Mouse (Mus musculus) intestine, embryonic 16.5 days (tissue): ENCODE measurements at regions not wholly inside any gene's neighbourhood (a gene's known extent, or its start where the extent isn't known, plus 50 kb on each side); places are given as distances from the start of the nearest gene placed in this dataset.

Experiments
- ATAC-seq: fragments of 200-750 bp; cut with Nextera tagmentation; 2 replicates; pipeline ENCODE4 v1.8.0; 2017; ENCODE audit warnings: moderate TSS enrichment, moderate library complexity
- H3K27ac ChIP-seq: fragments of 300-500 bp; sonication (generic); 2 replicates; pipeline ENCODE4 v1.5.1; 2014; ENCODE audit warnings: mild to moderate bottlenecking, low read length
- H3K27me3 ChIP-seq: fragments of 300-500 bp; sonication (generic); replicated peaks from 2 replicates; pipeline ENCODE4 v1.6.1; 2014; ENCODE audit warnings: low read length, control low read depth, mixed read lengths; ENCODE audit not compliant: control insufficient read depth, insufficient read depth
- H3K36me3 ChIP-seq: fragments of 300-500 bp; sonication (generic); 2 replicates; pipeline ENCODE4 v1.6.1; 2014; ENCODE audit warnings: low read length, control low read depth; ENCODE audit not compliant: control insufficient read depth, insufficient read depth
- H3K4me1 ChIP-seq: fragments of 300-500 bp; sonication (generic); 2 replicates; pipeline ENCODE4 v1.6.1; 2014; ENCODE audit warnings: low read length, control low read depth, mixed read lengths; ENCODE audit not compliant: control insufficient read depth, insufficient read depth
- H3K4me2 ChIP-seq: fragments of 300-500 bp; sonication (generic); 2 replicates; pipeline ENCODE4 v1.6.1; 2014; ENCODE audit warnings: low read depth, low read length, control low read depth
- H3K4me3 ChIP-seq: fragments of 300-500 bp; sonication (generic); 2 replicates; pipeline ENCODE4 v1.5.1; 2014; ENCODE audit warnings: mild to moderate bottlenecking, low read length
- H3K9ac ChIP-seq: fragments of 300-500 bp; sonication (generic); 2 replicates; pipeline ENCODE4 v1.6.1; 2014; ENCODE audit warnings: low read depth, low read length
- H3K9me3 ChIP-seq: fragments of 300-500 bp; sonication (generic); 2 replicates; pipeline ENCODE4 v1.6.1; 2016; ENCODE audit warnings: low read length, control low read depth; ENCODE audit not compliant: control insufficient read depth
- WGBS: fragments of 180-500 bp; shearing (Covaris S2); extraction: QIAGEN DNeasy Blood & Tissue Kit; methylation state at CpG from one replicate; pipeline ENCODE4 v1.1.7; 2014; 5-methylcytosine and 5-hydroxymethylcytosine counted together

DNA sequence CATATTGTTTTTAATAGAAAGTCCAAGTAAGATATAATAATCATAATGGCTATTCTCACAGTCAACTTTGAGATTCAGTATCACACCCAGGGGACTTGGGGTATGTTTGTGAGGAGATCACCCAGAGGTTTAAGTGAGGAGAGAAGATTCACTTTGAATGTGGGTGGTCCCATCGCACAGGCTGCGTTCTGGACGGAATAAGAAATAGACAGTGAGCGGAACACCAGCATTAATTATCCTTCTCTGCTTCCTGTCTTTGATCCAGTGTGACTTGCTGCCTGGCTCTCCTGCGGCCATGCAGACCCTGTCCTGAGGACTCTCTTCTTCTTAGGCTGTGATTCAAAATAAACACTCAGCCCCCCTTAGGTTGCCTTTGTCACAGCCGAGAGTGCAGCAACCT lies 60.6 kb upstream of the Kras start:
- H3K4me2 ChIP-seq = no peak overlapping the region
- no peak for ATAC-seq
- no peaks in the 10 kb centered on the region for H3K36me3 ChIP-seq
- no peak overlapping the region for H3K9ac ChIP-seq
- no peak overlapping the region for H3K27ac ChIP-seq
- H3K9me3 ChIP-seq = no peaks in the 10 kb centered on the region
- H3K4me1 ChIP-seq = peaks cover 3% of the 10 kb centered on the region; the same call in 1 of the 2 replicates
- WGBS = 42% methylated on average over 6 of the region's 6 CpGs
- no peaks in the 10 kb centered on the region for H3K27me3 ChIP-seq
- H3K4me3 ChIP-seq = no peak overlapping the region

DNA sequence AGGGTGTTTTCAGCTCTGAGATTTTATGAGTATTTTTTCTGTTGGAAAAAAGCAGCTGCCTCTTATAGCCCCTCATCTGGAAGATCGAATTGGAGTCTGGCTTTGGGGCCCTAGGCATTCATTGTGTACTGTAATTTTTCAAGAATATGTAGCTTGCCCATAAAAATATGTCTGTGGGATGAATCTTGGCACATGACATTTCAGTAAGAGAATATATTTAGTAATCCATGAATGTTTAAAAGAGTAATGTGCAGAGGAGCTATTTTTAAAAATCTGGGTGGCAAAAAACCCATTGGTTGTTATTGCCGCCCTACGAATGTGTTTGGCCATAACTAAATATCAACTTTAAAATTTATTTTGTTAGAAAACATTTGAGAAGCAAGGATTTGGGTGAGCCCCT lies 59.0 kb upstream of the Kras start:
- H3K27me3 ChIP-seq = no peaks in the 10 kb centered on the region
- no peak overlapping the region for H3K4me3 ChIP-seq
- H3K27ac ChIP-seq = no peak overlapping the region
- no peak for ATAC-seq
- H3K9ac ChIP-seq = no peak overlapping the region
- H3K9me3 ChIP-seq = no peaks in the 10 kb centered on the region
- H3K4me1 ChIP-seq = peaks cover 3% of the 10 kb centered on the region; the same call in 1 of the 2 replicates
- no peak overlapping the region for H3K4me2 ChIP-seq
- 77% methylated on average over 3 of the region's 3 CpGs for WGBS
- no peaks in the 10 kb centered on the region for H3K36me3 ChIP-seq

DNA sequence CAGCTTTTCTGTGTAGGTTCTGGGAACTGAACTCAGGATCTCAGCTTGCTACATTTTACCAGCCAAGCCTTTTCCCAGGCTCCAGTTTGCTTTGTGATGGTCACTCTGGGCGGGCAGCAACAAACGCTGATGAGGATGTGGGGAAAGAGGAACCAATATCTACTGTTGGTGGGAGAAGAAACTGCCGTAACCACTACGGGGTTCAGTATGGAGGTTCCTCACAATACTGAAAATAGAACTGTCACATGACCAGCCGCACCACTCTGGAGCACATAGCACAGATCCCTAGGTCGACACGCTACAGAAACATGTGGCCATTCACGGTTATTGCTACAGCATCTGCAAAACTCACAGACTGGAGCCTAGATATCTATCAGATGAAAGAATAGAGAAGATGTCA lies 57.2 kb upstream of the Kras start:
- WGBS = 91% methylated on average over 8 of the region's 8 CpGs
- ATAC-seq = no peak
- Histone ChIP-seq H3K4me3 (no peak overlapping the region), H3K27ac (peak overlapping the region; percentile 51; the same call in 1 of the 2 replicates), H3K4me2 (no peak overlapping the region), H3K4me1 (peaks cover 10% of the 10 kb centered on the region; the same call in 1 of the 2 replicates), H3K9me3 (no peaks in the 10 kb centered on the region), H3K27me3 (no peaks in the 10 kb centered on the region), H3K36me3 (no peaks in the 10 kb centered on the region), H3K9ac (no peak overlapping the region)

DNA sequence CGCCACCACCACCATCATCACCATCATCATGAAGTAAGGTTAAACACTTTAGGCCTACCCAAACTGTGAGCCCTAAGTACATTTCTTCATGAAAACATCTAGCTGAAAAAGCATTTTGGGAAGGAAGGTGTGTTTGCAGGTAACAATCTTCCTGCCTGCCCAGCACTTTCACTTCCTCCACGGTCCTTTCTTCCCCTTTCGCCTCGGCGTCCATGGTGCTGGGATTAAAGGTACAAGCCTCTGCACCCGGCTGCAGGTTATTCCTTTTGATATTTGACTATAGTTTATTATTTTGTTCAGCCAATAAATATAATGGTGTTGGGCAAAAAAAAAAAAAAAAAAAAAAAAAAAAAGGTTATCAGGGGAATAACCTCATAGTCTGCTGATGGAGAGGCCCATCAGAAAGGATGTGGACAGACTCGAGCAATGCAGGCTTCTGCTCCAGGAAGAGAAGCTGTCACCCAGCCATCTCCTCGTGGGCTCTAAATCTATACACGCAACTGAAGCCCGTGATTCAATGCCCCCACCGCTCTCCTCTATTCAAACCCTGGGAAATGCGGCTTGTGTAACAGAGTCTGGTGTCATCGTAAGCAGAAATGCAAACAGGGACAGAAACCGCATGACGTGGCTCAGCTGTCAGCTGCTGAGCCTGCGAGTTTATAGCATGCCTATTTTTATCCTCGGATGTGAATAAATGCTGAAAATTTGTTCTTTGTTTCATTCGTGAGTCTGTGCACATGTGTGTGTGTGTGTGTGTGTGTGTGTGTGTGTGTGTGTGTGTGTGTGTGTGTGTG lies 56.5 kb upstream of the Kras start:
- H3K4me1 ChIP-seq = peaks cover 10% of the 10 kb centered on the region; the same call in 1 of the 2 replicates

DNA sequence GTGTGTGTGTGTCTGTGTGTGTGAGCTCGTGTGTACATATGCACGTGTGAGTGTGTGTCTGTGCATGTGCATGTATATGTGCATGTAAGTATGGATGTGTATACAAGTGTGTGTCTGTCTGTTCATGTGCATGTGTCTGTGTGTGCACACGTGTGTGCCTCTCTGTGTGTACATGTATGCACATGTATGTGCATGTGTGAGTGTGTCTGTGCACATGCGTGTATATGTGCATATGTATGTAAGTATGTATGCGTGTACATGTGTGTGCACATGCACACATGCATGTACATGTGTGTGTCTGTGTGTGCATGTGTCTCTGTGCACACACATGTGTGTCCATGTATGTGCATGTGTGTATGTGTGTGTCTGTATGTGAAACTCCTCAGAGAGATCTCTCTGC lies 55.6 kb upstream of the Kras start:
- Histone ChIP-seq H3K4me3 (no peak overlapping the region), H3K27me3 (no peaks in the 10 kb centered on the region), H3K9ac (no peak overlapping the region), H3K4me1 (peaks cover 8% of the 10 kb centered on the region; the same call in 1 of the 2 replicates), H3K9me3 (no peaks in the 10 kb centered on the region), H3K4me2 (no peak overlapping the region), H3K27ac (no peak overlapping the region), H3K36me3 (no peaks in the 10 kb centered on the region)
- ATAC-seq = no peak
- WGBS = 95% methylated on average over 5 of the region's 5 CpGs

More for the DNA sequence above, 56.5 kb upstream of the Kras start:
- H3K9ac ChIP-seq = no peak overlapping the region
- H3K4me3 ChIP-seq = no peak overlapping the region
- no peaks in the 10 kb centered on the region for H3K27me3 ChIP-seq
- 59% methylated on average over 18 of the region's 18 CpGs for WGBS
- H3K27ac ChIP-seq = peak overlapping the region; percentile 51; the same call in 1 of the 2 replicates
- no peaks in the 10 kb centered on the region for H3K36me3 ChIP-seq
- ATAC-seq = no peak
- H3K9me3 ChIP-seq = no peaks in the 10 kb centered on the region
- H3K4me2 ChIP-seq = no peak overlapping the region

DNA sequence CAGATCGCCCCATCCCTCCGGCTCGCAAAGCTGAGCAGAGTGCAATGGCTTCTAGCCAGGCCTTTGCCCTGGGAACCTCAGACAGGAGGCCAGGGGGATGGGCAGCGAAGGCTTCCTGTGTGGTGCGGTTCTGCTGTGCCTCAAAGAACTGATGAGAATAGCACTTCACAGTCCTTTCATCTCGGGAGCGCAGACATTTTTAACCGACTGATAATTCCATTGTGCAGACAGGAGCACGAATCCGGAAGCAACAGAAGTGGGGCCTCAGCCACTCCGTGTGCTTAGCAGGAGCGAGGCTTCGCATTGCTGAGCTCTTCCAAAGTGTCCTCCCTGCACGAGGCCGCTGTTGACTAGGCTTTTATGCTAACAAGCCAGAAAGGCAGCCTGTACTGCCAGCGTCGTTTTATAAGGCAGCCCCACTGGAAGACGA lies 53.6 kb upstream of the Kras start:
- Histone ChIP-seq H3K9me3 (no peaks in the 10 kb centered on the region), H3K9ac (peak overlapping the region; percentile 6; the same call in 1 of the 2 replicates), H3K4me2 (peak overlapping the region; percentile 41), H3K4me3 (peak overlapping the region; percentile 25), H3K27me3 (no peaks in the 10 kb centered on the region), H3K36me3 (no peaks in the 10 kb centered on the region), H3K27ac (peak overlapping the region; percentile 33; the same call in 1 of the 2 replicates), H3K4me1 (peaks cover 8% of the 10 kb centered on the region; the same call in 1 of the 2 replicates)
- 14% methylated on average over 18 of the region's 18 CpGs for WGBS
- peak; percentile 78 for ATAC-seq

DNA sequence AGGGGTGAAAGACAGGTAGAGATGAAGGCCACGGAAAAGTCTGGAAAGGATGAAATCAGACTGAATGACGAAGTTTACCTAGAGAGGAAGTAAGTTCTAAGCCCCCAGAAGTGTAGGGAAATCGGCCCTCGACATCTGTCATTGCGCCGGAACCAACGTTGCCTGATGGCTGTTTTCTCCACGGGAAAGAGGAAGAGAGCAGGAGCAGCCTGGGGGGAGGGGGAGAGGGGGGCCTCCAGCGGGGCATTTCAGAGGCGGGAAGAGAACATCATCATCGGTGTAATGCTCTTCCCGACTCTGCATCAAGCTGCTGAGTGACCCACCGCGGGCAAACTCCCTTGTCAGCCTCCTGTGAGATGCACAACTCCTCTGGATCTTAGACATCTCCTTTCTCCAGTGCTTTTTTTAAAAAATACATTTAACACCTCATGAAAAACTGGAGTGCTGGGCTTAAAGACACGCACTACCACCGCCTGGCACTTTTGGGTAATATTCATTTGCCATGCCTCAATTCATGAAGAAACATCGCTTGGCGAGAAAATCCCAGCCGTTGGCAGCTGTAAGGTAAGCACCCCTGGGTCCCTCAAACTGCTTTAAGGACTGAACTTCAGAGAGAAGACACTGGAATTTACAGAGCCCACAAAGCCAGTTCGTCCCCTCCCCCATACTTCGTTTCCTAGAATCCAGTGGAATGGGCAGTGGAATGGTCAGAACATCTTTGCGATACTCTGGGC lies 53.0 kb upstream of the Kras start:
- H3K27ac ChIP-seq = peak overlapping the region; percentile 33; the same call in 1 of the 2 replicates
- no peak for ATAC-seq
- H3K27me3 ChIP-seq = no peaks in the 10 kb centered on the region
- H3K9ac ChIP-seq = peak overlapping the region; percentile 6; the same call in 1 of the 2 replicates
- H3K36me3 ChIP-seq = no peaks in the 10 kb centered on the region
- H3K4me3 ChIP-seq = peak overlapping the region; percentile 25
- WGBS = 49% methylated on average over 22 of the region's 22 CpGs
- peaks cover 8% of the 10 kb centered on the region; the same call in 1 of the 2 replicates for H3K4me1 ChIP-seq
- H3K9me3 ChIP-seq = no peaks in the 10 kb centered on the region
- peak overlapping the region; percentile 41 for H3K4me2 ChIP-seq

DNA sequence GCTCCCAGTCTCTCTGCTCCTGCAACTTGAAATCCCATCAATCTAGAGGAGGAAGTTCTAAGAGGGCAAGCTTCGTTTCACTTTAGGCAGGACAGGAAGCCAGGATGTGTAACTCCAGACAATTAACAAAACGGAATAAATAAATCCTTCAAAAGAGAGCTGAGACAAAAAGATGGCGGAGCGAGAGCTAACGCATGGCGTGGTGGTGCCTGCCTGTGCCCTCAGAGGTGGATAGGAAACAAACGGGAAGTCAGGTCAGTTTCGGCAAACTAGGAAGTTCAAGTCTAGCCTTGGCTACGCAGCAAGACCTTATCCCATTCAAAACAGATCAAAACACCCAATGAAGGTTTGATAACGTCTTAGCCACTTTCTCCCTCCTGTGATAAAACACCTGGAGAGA lies 52.1 kb upstream of the Kras start:
- 82% methylated on average over 10 of the region's 10 CpGs for WGBS
- H3K27me3 ChIP-seq = no peaks in the 10 kb centered on the region
- peaks cover 11% of the 10 kb centered on the region; the same call in 1 of the 2 replicates for H3K4me1 ChIP-seq
- no peak overlapping the region for H3K4me2 ChIP-seq
- H3K36me3 ChIP-seq = no peaks in the 10 kb centered on the region
- no peak for ATAC-seq
- H3K4me3 ChIP-seq = no peak overlapping the region
- no peak overlapping the region for H3K27ac ChIP-seq
- no peak overlapping the region for H3K9ac ChIP-seq
- H3K9me3 ChIP-seq = no peaks in the 10 kb centered on the region

DNA sequence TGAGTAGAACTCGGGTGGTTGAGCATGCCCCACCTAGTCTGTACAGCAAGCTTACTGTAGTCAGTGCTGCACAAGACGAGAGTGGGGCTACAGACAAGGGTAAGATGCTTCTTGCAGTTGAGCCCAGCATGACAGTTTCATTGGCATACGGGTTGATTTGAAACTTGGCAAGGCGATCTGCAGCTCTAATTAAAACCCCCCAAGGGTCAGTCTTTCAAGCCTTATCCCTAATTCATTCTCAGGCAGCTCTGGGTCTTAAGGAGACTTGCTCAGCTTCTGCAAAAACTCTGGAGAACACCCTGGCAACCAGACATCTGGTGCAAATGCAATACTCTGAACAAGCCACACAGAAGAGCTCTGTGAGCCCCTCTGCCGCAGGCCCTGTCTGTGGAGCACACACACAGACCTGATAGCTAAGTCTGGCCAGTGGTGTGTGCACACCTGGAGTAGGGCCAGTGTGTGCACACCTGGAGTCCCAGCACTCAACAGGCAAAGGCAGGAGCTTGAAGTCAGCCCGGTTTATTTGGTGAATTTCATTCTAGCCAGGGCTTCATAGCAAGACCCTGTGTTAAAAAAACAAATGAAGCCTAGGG lies 50.3 kb upstream of the Kras start:
- no peak overlapping the region for H3K9ac ChIP-seq
- peaks cover 11% of the 10 kb centered on the region; the same call in 1 of the 2 replicates for H3K4me1 ChIP-seq
- H3K27ac ChIP-seq = no peak overlapping the region
- H3K4me3 ChIP-seq = no peak overlapping the region
- no peak overlapping the region for H3K4me2 ChIP-seq
- H3K36me3 ChIP-seq = no peaks in the 10 kb centered on the region
- ATAC-seq = no peak
- H3K9me3 ChIP-seq = no peaks in the 10 kb centered on the region
- WGBS = 63% methylated on average over 6 of the region's 6 CpGs
- no peaks in the 10 kb centered on the region for H3K27me3 ChIP-seq
